Mouse (Mus musculus): Measurements from ENCODE around the gene Slc35b1. TPM values are rescaled to one million over a fixed set of nuclear protein-coding genes. Genes with fewer than 3 reads are reported as not detected.
A peak's percentile ranks its signal among the peaks of the same experiment; 100 is the strongest.
"Not testable (repeated sequence)": the region's sequence is repeated elsewhere in the genome, so short reads cannot be mapped to it uniquely, and the experiment has no call there.

Slc35b1 gene
- polyA plus RNA-seq, 1 experiment from 2014 or later, result 136 TPM

GRCm38 (mm10) chr11:95405771-95406170 lies 21.3 kb downstream of the Slc35b1 start:
- Histone ChIP-seq H3K36me3 (ENCODE audit: control insufficient read depth, insufficient read depth, low read length) (no peaks in the 10 kb centered on the region), H3K27ac (ENCODE audit: low read depth, low read length) (no peak overlapping the region), H3K9ac (ENCODE audit: low read length) (no peak overlapping the region), H3K27me3 (ENCODE audit: control insufficient read depth, insufficient read depth, low read length) (no peaks in the 10 kb centered on the region), H3K9me3 (ENCODE audit: control insufficient read depth, low read length) (no peaks in the 10 kb centered on the region), H3K4me1 (ENCODE audit: control insufficient read depth, insufficient read depth, low read length) (peaks cover 3% of the 10 kb centered on the region; the same call in 1 of the 2 replicates), H3K4me2 (ENCODE audit: low read depth) (no peak overlapping the region), H3K4me3 (ENCODE audit: low read depth, low read length) (no peak overlapping the region)
- 79% methylated on average over 4 of the region's 4 CpGs for WGBS
- no peak for DNase-seq (ENCODE audit: low spot score)
- no peak for ATAC-seq (ENCODE audit: insufficient read depth, low FRiP score, low TSS enrichment)

- not testable (repeated sequence) for ATAC-seq (ENCODE audit: insufficient read depth, low FRiP score, low TSS enrichment); H3K27me3 ChIP-seq (ENCODE audit: control insufficient read depth, insufficient read depth, low read length); H3K4me2 ChIP-seq (ENCODE audit: low read depth); H3K36me3 ChIP-seq (ENCODE audit: control insufficient read depth, insufficient read depth, low read length); H3K9ac ChIP-seq (ENCODE audit: low read length); H3K27ac ChIP-seq (ENCODE audit: low read depth, low read length); H3K4me3 ChIP-seq (ENCODE audit: low read depth, low read length); H3K4me1 ChIP-seq (ENCODE audit: control insufficient read depth, insufficient read depth, low read length); DNase-seq (ENCODE audit: low spot score); H3K9me3 ChIP-seq (ENCODE audit: control insufficient read depth, low read length)
- WGBS, result 93% methylated on average over 5 of the region's 5 CpGs
Observed at GRCm38 (mm10) chr11:95406398-95406797, 21.9 kb downstream of the Slc35b1 start.

GRCm38 (mm10) chr11:95409450-95410112 lies 25.1 kb downstream of the Slc35b1 start:
- Histone ChIP-seq H3K4me3 (ENCODE audit: low read depth, low read length) (no peak overlapping the region), H3K4me2 (ENCODE audit: low read depth) (no peak overlapping the region), H3K27me3 (ENCODE audit: control insufficient read depth, insufficient read depth, low read length) (no peaks in the 10 kb centered on the region), H3K36me3 (ENCODE audit: control insufficient read depth, insufficient read depth, low read length) (no peaks in the 10 kb centered on the region), H3K9ac (ENCODE audit: low read length) (no peak overlapping the region), H3K27ac (ENCODE audit: low read depth, low read length) (no peak overlapping the region), H3K9me3 (ENCODE audit: control insufficient read depth, low read length) (no peaks in the 10 kb centered on the region), H3K4me1 (ENCODE audit: control insufficient read depth, insufficient read depth, low read length) (no peaks in the 10 kb centered on the region)
- WGBS, result 90% methylated on average over 10 of the region's 10 CpGs
- DNase-seq (ENCODE audit: low spot score) (no peak), ATAC-seq (ENCODE audit: insufficient read depth, low FRiP score, low TSS enrichment) (no peak)

DNA sequence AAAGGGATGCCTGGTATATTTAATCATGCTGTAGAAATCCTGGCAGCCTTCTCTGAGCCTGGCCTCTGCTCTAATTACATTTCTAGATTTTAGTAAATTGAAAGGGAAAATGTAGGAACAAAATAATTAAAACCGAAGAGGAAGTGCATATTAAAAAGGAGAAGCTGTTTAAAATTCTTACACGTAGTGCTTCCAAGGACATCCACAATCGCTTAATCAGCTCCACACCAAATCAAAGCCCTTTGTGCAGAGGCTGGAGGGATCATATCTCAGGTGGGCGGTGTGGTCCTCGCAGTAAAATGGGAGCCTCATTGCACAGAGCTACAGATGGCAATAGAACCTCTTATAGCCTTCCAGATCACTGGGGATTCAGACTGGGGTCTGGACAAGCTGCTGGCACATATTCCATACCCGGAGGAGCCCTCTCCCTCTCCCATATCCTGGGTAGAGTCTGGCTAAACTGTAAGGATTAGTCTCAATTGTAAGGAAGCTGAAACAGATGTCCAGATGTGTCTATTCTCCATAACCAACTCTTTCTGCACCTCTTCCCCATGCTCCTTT lies 27.0 kb downstream of the Slc35b1 start:
- WGBS, result 81% methylated on average over 6 of the region's 6 CpGs
- no peak overlapping the region for H3K4me3 ChIP-seq (ENCODE audit: low read depth, low read length)
- H3K9me3 ChIP-seq (ENCODE audit: control insufficient read depth, low read length), result no peaks in the 10 kb centered on the region
- H3K27ac ChIP-seq (ENCODE audit: low read depth, low read length), result no peak overlapping the region
- no peak overlapping the region for H3K4me2 ChIP-seq (ENCODE audit: low read depth)
- DNase-seq (ENCODE audit: low spot score), result no peak
- no peak for ATAC-seq (ENCODE audit: insufficient read depth, low FRiP score, low TSS enrichment)
- H3K27me3 ChIP-seq (ENCODE audit: control insufficient read depth, insufficient read depth, low read length), result no peaks in the 10 kb centered on the region
- peaks cover 10% of the 10 kb centered on the region for H3K4me1 ChIP-seq (ENCODE audit: control insufficient read depth, insufficient read depth, low read length)
- no peak overlapping the region for H3K9ac ChIP-seq (ENCODE audit: low read length)
- H3K36me3 ChIP-seq (ENCODE audit: control insufficient read depth, insufficient read depth, low read length), result no peaks in the 10 kb centered on the region

DNA sequence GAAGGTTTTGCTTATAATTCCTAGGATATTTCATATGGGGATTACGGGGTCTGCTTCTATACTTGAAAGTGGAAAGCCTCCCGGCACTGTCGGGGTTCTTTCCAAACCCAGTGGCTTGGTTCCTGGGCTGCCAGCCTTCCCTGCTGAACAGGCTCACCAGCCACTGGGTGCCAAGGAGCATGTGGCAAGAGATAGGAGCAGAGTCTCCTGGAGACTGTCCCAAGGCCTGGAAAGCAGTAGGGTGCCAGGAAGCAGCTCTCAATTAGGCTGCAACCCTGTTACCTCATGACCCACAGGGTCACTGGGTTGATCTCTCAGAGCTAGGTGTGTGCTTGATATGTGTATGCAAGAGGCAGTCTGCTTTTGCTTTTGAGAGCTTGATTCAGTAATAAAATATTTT lies 28.1 kb downstream of the Slc35b1 start:
- Histone ChIP-seq H3K9me3 (ENCODE audit: control insufficient read depth, low read length) (no peaks in the 10 kb centered on the region), H3K27ac (ENCODE audit: low read depth, low read length) (no peak overlapping the region), H3K27me3 (ENCODE audit: control insufficient read depth, insufficient read depth, low read length) (no peaks in the 10 kb centered on the region), H3K4me2 (ENCODE audit: low read depth) (no peak overlapping the region), H3K9ac (ENCODE audit: low read length) (no peak overlapping the region), H3K4me1 (ENCODE audit: control insufficient read depth, insufficient read depth, low read length) (peaks cover 10% of the 10 kb centered on the region), H3K4me3 (ENCODE audit: low read depth, low read length) (no peak overlapping the region), H3K36me3 (ENCODE audit: control insufficient read depth, insufficient read depth, low read length) (no peaks in the 10 kb centered on the region)
- WGBS, result 90% methylated on average over 3 of the region's 3 CpGs
- DNase-seq (ENCODE audit: low spot score) (no peak), ATAC-seq (ENCODE audit: insufficient read depth, low FRiP score, low TSS enrichment) (no peak)

DNA sequence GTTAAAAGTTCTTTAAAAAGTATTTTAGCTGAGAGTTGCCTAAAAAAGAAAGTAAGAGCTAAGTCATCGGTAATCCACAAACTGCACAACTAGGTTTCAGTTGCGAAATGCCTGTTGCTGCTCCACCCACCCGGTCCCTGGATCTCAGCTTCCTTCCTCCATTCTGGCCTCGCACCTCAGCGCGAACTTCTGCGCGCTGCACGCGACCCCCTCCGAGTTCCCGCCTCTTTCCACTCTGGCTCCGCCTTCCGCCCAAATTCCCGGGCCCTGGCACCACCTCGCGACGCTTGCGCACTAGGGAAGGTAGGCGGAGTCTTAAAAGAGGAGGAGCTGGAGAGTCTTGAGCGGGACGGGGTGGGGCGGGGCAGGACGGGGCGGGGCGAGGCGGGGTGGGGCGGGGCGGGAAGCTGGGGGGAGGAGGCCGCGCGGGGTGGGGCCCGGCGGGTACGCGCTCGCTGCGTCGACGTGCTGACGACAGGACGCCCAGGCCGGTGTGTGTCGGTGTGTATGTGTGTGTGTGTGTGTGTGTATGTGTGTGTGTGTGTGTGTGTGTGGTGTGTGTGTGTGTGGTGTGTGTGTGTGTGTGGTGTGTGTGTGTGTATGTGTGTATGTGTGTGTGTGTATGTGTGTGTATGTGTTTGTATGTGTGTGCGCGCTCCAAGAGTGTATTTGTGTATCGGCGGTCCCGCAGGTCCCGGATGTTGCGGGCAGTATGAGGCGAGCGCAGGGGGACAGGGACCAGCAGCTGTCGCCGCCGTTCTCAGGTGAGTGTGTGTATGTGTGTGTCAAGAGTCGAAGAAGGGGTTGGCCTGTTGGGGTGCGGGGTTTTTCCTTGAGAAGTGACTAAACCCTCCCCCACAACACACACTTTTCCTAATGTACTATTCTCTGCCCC lies 29.4 kb downstream of the Slc35b1 start, which contains the start of gene Spop:
Spop (plus strand) TSS at position 440 of the 895 bp plus-strand sequence.
- WGBS, result 2% methylated on average over 55 of the region's 58 CpGs
- Histone ChIP-seq H3K4me1 (ENCODE audit: control insufficient read depth, insufficient read depth, low read length) (peaks cover 10% of the 10 kb centered on the region), H3K4me3 (ENCODE audit: low read depth, low read length) (peak within 1 kb of the TSS; percentile 57), H3K4me2 (ENCODE audit: low read depth) (peak within 1 kb of the TSS; percentile 74), H3K27me3 (ENCODE audit: control insufficient read depth, insufficient read depth, low read length) (no peaks in the 10 kb centered on the region), H3K36me3 (ENCODE audit: control insufficient read depth, insufficient read depth, low read length) (no peaks in the 10 kb centered on the region), H3K27ac (ENCODE audit: low read depth, low read length) (peak within 1 kb of the TSS; percentile 85), H3K9me3 (ENCODE audit: control insufficient read depth, low read length) (no peaks in the 10 kb centered on the region), H3K9ac (ENCODE audit: low read length) (peak within 1 kb of the TSS; percentile 71)
- ATAC-seq (ENCODE audit: insufficient read depth, low FRiP score, low TSS enrichment) (peak; percentile 78), DNase-seq (ENCODE audit: low spot score) (peak; percentile 94)

- peak overlapping the region; percentile 85 for H3K27ac ChIP-seq (ENCODE audit: low read depth, low read length)
- peak; percentile 98 for DNase-seq (ENCODE audit: low spot score)
- peak overlapping the region; percentile 71 for H3K9ac ChIP-seq (ENCODE audit: low read length)
- H3K4me3 ChIP-seq (ENCODE audit: low read depth, low read length), result peak overlapping the region; percentile 57
- ATAC-seq (ENCODE audit: insufficient read depth, low FRiP score, low TSS enrichment), result peak; percentile 84
- under 1% methylated on average over 28 of the region's 28 CpGs for WGBS
- H3K27me3 ChIP-seq (ENCODE audit: control insufficient read depth, insufficient read depth, low read length), result no peaks in the 10 kb centered on the region
- H3K36me3 ChIP-seq (ENCODE audit: control insufficient read depth, insufficient read depth, low read length), result no peaks in the 10 kb centered on the region
- H3K4me2 ChIP-seq (ENCODE audit: low read depth), result peak overlapping the region; percentile 74
- H3K4me1 ChIP-seq (ENCODE audit: control insufficient read depth, insufficient read depth, low read length), result peaks cover 10% of the 10 kb centered on the region
- no peaks in the 10 kb centered on the region for H3K9me3 ChIP-seq (ENCODE audit: control insufficient read depth, low read length)
Observed at GRCm38 (mm10) chr11:95414536-95415161, 30.2 kb downstream of the Slc35b1 start.

GRCm38 (mm10) chr11:95415931-95416330 lies 31.4 kb downstream of the Slc35b1 start:
- Histone ChIP-seq H3K4me1 (ENCODE audit: control insufficient read depth, insufficient read depth, low read length) (peaks cover 10% of the 10 kb centered on the region), H3K4me3 (ENCODE audit: low read depth, low read length) (peak overlapping the region; percentile 57; the same call in 1 of the 2 replicates), H3K4me2 (ENCODE audit: low read depth) (peak overlapping the region; percentile 74), H3K9ac (ENCODE audit: low read length) (peak overlapping the region; percentile 22; the same call in 1 of the 2 replicates), H3K27ac (ENCODE audit: low read depth, low read length) (no peak overlapping the region), H3K27me3 (ENCODE audit: control insufficient read depth, insufficient read depth, low read length) (no peaks in the 10 kb centered on the region), H3K36me3 (ENCODE audit: control insufficient read depth, insufficient read depth, low read length) (no peaks in the 10 kb centered on the region), H3K9me3 (ENCODE audit: control insufficient read depth, low read length) (no peaks in the 10 kb centered on the region)
- ATAC-seq (ENCODE audit: insufficient read depth, low FRiP score, low TSS enrichment) (no peak), DNase-seq (ENCODE audit: low spot score) (no peak)
